Mouse (Mus musculus): ENCODE results near the gene Tpx2. TPM values are rescaled to one million over a fixed set of nuclear protein-coding genes. Genes with fewer than 3 reads are reported as not detected.

The Tpx2 gene
- total RNA-seq, 2 experiments from 2014 or later = 2.5 to 3.0 TPM

DNA sequence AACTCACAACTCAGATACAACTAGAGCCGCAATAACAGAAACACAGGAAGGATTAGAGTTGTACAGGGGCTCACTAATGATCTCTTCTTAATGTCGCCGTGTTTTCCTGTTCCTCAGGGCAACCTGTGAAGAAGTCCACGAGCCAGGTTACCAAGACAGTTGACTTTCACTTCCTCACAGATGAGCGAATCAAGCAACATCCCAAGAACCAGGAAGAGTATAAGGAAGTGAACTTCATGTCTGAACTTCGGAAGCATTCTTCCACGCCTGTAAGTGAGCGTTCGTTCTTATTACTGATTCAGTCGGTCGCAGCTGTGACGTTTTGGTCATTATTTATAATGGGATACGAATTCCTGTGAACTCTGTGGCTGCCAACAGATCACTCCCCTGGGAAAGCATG is 33.1 kb downstream of the Tpx2 start:
- intact Hi-C loops (cut with DNase I) = no loop called here
- H3K4me3 ChIP-seq = no peak overlapping the region
- no peak for TF ChIP-seq CTCF (IDR thresholded peaks at IDR 0.05)
- no peak overlapping the region for H3K27ac ChIP-seq
- no peak for DNase-seq (ENCODE audit: extremely low spot score in 1 of 2, low spot score in 2 of 2)

DNA sequence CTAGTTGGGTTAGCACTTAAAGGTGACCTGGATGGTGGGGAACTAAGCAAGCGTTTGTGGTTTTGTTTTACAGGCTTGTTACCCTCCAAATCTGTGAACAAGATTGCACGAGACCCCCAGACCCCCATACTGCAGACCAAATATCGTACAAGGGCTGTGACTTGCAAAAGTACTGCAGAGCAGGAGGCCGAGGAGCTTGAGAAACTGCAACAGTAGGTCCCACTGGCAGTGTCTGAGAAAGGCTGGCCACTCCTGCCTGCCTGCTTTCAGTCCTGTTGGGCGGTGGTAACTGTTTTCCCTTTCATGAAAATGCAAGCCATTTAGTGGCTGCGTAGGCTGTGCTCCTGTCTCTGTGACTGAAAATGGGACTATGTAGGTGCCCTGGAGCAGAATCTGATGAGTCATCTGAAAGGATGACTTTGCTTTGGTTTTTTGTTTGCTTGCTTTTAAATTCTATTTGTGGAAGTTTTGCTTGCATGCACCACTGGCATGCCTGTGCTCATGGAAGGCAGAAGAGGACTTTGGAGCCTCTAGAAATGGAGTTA is 36.4 kb downstream of the Tpx2 start:
- Histone ChIP-seq H3K27ac (peak overlapping the region; percentile 44; the same call in 1 of the 2 replicates), H3K4me3 (no peak overlapping the region)
- no peak for TF ChIP-seq CTCF (IDR thresholded peaks at IDR 0.05)
- intact Hi-C loops (cut with DNase I) = no loop called here
- DNase-seq (ENCODE audit: extremely low spot score in 1 of 2, low spot score in 2 of 2) = peak; percentile 39 to 48

DNA sequence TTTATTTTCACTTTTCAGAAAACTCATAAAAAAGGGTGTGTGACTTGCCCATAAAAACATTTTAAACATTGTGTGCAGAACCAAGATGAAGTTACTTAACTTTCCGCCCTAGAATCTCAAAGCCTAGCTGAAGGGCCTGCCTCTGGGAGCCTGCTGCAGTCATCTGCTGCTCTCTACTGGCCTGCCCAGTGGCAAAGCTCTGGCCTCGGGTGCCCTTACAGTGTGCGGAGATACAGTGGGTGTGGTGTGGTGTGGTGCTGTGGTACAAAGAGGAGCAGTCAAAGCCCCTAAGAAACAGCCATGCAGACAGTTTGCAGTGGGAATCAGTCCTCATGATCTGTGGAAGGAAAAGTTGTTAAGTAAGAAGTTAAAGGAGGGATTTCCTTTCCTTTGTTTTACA is 39.5 kb downstream of the Tpx2 start:
- Histone ChIP-seq H3K4me3 (no peak overlapping the region), H3K27ac (no peak overlapping the region)
- DNase-seq (ENCODE audit: extremely low spot score in 1 of 2, low spot score in 2 of 2) = no peak
- intact Hi-C loops (cut with DNase I) = no loop called here
- no peak; the same call in none of the 2 replicates for TF ChIP-seq CTCF (IDR thresholded peaks at IDR 0.05)

DNA sequence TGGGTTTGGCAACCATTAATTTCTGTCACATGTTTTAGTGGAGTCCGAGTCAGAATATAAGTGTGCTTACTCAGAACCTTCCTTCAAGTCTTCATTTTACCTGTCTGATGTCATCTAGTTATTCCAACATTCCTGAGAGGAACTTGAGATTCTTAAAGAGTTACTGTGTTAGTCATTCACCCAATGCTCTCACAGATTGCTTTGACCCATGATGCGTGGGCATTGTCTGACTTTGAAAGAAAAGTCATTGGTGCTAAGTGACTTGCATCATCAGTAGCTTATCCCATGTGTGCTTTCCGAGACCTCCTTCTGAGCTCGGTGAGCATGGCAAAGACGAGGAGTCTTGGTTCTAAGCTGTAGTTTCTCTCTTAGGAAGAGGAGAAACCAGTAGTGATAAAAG is 41.0 kb downstream of the Tpx2 start:
- H3K4me3 ChIP-seq = no peak overlapping the region
- no peak overlapping the region for H3K27ac ChIP-seq
- TF ChIP-seq CTCF (IDR thresholded peaks at IDR 0.05) = no peak
- intact Hi-C loops (cut with DNase I) = no loop called here
- DNase-seq (ENCODE audit: extremely low spot score in 1 of 2, low spot score in 2 of 2) = no peak

DNA sequence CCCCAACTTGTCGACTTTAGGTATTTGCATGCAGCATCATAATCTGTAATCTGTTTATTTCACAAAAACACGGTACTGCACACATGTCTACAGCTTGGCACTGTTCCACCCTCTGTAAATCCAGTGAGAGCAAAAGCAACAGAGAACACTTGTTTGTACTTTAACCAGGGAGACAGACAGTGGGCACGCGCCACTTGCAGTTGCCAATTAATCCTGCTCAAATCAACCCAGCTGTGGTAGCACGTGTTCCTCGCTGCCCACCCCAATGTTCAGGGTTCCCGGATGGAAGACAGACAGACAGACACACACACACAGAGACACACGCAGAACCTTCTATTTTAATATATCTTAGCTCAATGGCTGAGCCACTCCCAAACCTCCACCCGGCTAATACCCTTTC is 48.1 kb downstream of the Tpx2 start:
- intact Hi-C loops (cut with DNase I) = no loop called here

DNA sequence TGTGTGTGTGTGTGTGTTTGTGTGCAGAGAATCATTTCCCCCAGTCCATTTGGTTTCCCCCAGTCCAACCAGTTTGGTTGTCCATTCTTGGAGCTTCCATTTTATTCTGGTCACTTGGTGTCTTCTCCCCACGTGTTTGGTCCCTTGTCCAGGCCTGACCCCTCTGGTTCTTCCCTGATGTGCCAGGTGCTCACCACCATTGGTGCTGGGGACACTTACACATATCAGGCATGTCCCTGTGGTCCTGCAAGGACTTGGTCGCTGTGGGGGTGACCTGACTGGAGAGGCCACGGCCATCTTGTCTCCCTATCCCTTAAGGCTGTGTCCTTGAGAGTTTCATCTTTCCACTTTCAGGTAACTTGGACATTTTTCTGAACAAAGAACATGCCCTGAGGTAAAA is 49.2 kb downstream of the Tpx2 start:
- Histone ChIP-seq H3K4me3 (no peak overlapping the region), H3K27ac (no peak overlapping the region)
- DNase-seq (ENCODE audit: extremely low spot score in 1 of 2, low spot score in 2 of 2) = no peak
- intact Hi-C loops (cut with DNase I) = no loop called here
- no peak for TF ChIP-seq CTCF (IDR thresholded peaks at IDR 0.05)

More for the DNA sequence above, 48.1 kb downstream of the Tpx2 start:
- no peak overlapping the region for H3K27ac ChIP-seq
- H3K4me3 ChIP-seq = no peak overlapping the region
- no peak for DNase-seq (ENCODE audit: extremely low spot score in 1 of 2, low spot score in 2 of 2)
- TF ChIP-seq CTCF (IDR thresholded peaks at IDR 0.05) = no peak

DNA sequence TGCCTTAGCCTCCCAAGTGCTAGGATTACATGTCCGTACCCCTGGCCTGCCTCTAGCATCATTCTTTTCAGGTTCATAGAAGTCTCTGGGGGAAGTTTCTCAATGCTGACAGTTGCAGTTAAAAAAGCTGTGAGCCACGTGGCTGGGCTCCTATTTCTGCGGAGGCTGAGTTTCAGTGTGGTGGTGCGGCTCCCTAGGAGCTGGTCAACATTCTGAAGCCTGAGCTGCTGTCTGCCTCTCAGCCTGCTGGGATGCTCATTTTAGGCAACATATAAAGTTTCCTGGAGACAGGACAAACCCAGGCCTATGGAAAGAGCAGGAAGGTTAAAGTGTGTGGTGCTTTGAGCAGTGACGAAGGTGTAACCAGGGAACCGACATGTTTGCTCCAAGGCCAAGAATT is 51.2 kb downstream of the Tpx2 start:
- DNase-seq (ENCODE audit: extremely low spot score in 1 of 2, low spot score in 2 of 2) = no peak
- no peak for TF ChIP-seq CTCF (IDR thresholded peaks at IDR 0.05)
- Histone ChIP-seq H3K27ac (no peak overlapping the region), H3K4me3 (no peak overlapping the region)
- intact Hi-C loops (cut with DNase I) = no loop called here

DNA sequence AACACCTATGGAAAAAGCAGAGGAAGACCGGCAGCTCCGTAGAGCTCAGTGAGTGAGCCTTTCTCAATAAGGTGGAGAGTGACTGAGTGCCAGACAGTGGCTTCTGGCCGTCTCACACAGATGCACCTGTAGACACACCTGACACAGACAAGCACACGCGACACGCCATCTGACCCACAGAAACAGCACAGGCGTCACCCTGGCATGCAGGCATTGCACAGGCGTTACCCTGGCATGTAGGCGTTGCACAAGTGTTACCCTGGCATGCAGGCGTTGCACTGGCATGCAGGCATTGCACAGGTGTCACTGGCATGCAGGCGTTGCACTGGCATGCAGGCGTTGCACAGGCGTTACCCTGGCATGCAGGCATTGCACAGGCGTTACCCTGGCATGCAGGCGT is 53.5 kb downstream of the Tpx2 start:
- no peak overlapping the region for H3K4me3 ChIP-seq
- no peak overlapping the region for H3K27ac ChIP-seq
- intact Hi-C loops (cut with DNase I) = no loop called here
- no peak for TF ChIP-seq CTCF (IDR thresholded peaks at IDR 0.05)
- no peak for DNase-seq (ENCODE audit: extremely low spot score in 1 of 2, low spot score in 2 of 2)

DNA sequence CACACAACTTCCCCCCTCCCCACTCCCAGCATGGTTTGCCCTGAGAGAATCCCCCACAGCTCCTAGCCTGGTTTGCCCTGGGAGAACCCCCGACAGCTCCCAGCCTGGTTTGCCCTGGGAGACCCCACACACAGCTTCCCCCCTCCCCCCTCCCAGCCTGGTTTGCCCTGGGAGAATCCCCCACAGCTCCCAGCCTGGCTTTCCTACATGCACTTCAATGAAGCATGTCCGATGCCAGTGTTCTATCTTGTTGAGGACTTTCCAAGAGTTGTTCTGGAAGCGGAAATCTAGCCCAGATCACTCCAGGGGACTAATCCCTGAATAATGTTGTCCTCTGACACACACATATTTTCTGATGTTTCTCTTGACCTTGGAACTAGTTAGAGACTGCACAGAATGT is 54.9 kb downstream of the Tpx2 start:
- TF ChIP-seq CTCF (IDR thresholded peaks at IDR 0.05) = no peak
- intact Hi-C loops (cut with DNase I) = no loop called here
- Histone ChIP-seq H3K27ac (no peak overlapping the region), H3K4me3 (no peak overlapping the region)
- DNase-seq (ENCODE audit: extremely low spot score in 1 of 2, low spot score in 2 of 2) = no peak

DNA sequence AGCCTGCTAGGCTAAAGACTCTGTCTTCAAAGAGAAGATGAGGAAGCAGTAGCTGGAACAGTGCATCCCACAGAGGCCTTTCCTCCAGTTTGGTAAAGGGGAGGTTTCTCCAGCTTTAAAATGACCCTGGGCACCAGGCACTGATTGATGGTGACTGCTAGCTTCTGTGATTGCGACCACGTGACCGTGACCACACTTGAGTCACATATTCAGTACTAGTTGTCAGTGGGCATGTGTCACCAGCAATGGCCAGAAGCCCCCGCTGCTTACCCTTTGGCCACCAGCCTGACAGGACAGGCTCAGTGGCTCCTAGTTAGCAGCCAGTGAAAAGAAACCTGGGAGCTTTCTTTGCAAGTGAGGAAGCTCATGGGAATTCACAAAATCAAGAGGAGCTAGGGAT is 55.8 kb downstream of the Tpx2 start:
- intact Hi-C loops (cut with DNase I) = no loop called here
- Histone ChIP-seq H3K27ac (no peak overlapping the region), H3K4me3 (no peak overlapping the region)
- no peak for TF ChIP-seq CTCF (IDR thresholded peaks at IDR 0.05)
- DNase-seq (ENCODE audit: extremely low spot score in 1 of 2, low spot score in 2 of 2) = no peak

DNA sequence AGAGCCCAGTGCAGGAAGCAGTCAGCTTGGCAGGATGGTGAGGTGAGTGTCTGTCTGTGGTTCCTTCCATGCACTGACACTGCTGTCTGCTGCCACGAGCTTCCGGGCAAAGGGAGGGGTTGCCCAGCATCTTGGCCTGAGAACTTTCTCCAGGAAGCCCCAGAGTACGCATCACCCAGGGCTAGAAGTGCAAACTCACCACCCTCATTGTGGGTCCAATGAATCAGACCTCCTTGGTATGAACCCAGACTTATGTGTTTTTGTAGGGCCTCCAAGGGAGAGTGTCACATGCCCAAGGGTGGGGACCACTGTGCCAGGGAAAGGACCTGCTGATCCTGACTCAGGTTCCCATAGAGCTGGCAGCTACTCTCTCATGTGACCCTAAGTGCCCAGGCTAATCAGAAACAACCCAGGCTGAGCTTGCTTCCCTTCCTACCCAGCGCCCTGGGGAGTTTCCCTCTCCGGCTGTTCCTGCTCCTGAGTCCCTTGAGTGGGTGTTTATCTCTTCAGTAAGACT is 56.4 kb downstream of the Tpx2 start:
- no peak for TF ChIP-seq CTCF (IDR thresholded peaks at IDR 0.05)
- Histone ChIP-seq H3K27ac (no peak overlapping the region), H3K4me3 (no peak overlapping the region)
- no peak for DNase-seq (ENCODE audit: extremely low spot score in 1 of 2, low spot score in 2 of 2)
- intact Hi-C loops (cut with DNase I) = no loop called here

DNA sequence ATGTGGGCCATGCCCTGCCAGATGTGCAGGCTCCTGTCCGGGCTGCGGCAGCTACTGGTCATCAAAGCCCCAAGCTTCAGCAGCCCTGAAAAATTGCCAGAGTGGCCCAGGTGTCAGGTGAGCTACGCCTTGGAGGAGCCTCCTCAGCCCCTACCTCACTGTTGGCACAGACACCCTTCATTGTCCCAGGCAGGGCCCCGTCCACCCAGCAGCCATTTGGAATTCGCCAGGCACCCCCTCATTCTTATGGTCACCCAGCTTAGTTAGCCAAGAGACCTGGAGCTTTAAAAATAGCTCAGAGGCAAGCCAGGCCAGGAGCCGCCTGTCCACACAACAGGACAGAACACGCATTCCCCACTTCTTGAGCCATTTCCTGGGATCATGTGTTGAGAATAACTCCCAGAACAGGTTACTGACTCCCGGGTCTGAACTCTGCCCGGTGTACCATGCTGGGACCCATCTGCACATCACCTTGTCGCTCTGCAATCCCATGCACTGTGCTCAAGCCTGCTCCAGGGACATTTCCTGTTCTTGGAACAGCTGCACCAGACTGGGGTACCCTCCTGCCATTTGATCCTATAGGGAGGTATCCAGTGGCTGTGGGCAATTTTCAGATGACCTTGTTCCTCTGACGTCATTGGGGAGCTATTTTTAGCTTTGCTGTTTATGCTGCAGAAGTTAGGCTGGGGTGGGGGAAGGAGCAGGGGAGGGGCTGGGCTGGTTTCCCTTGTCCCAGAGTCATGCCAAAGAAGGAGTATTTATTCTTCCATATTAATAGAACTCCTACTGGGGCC is 57.5 kb downstream of the Tpx2 start:
- intact Hi-C loops (cut with DNase I) = no loop called here
- no peak overlapping the region for H3K27ac ChIP-seq
- TF ChIP-seq CTCF (IDR thresholded peaks at IDR 0.05) = no peak
- no peak overlapping the region for H3K4me3 ChIP-seq
- DNase-seq (ENCODE audit: extremely low spot score in 1 of 2, low spot score in 2 of 2) = no peak
